Mouse (Mus musculus): ENCODE data around the gene Fam19a5. TPM values are rescaled to one million over a fixed set of nuclear protein-coding genes. Genes with fewer than 3 reads are reported as not detected.

The Fam19a5 gene
- polyA plus RNA-seq (2012) = not detected in 2 replicates

- Histone ChIP-seq H3K9me3 (ENCODE audit: control insufficient read depth, low read length) (no peaks in the 10 kb centered on the region), H3K27me3 (ENCODE audit: control insufficient read depth) (peaks cover 40% of the 10 kb centered on the region), H3K4me3 (replicated peaks) (no peak within 1 kb of the TSS), H3K4me1 (ENCODE audit: control insufficient read depth) (no peaks in the 10 kb centered on the region), H3K36me3 (ENCODE audit: control insufficient read depth) (no peaks in the 10 kb centered on the region)
- no peak for TF ChIP-seq GATA1 (IDR thresholded peaks at IDR 0.05; ENCODE audit: low read length)
- no peak for TF ChIP-seq TAL1 (IDR thresholded peaks at IDR 0.05; ENCODE audit: low read length)
Observed at GRCm38 (mm10) chr15:87543599-87544338, at the start of gene Fam19a5. Fam19a5 (plus strand) TSS chr15:87544299.

GRCm38 (mm10) chr15:87501737-87502136 lies 42.4 kb upstream of the Fam19a5 start:
- Histone ChIP-seq H3K9me3 (ENCODE audit: control insufficient read depth, low read length) (peaks cover 70% of the 10 kb centered on the region), H3K36me3 (ENCODE audit: control insufficient read depth) (no peaks in the 10 kb centered on the region), H3K4me1 (ENCODE audit: control insufficient read depth) (no peaks in the 10 kb centered on the region), H3K4me3 (replicated peaks) (no peak overlapping the region), H3K27me3 (ENCODE audit: control insufficient read depth) (no peaks in the 10 kb centered on the region)
- TF ChIP-seq TAL1 (IDR thresholded peaks at IDR 0.05; ENCODE audit: low read length) (no peak), GATA1 (IDR thresholded peaks at IDR 0.05; ENCODE audit: low read length) (no peak)

GRCm38 (mm10) chr15:87507349-87507748 lies 36.8 kb upstream of the Fam19a5 start:
- TF ChIP-seq GATA1 (IDR thresholded peaks at IDR 0.05; ENCODE audit: low read length) (no peak), TAL1 (IDR thresholded peaks at IDR 0.05; ENCODE audit: low read length) (no peak)
- peaks cover 85% of the 10 kb centered on the region for H3K9me3 ChIP-seq (ENCODE audit: control insufficient read depth, low read length)
- H3K4me1 ChIP-seq (ENCODE audit: control insufficient read depth) = no peaks in the 10 kb centered on the region
- no peak overlapping the region for H3K4me3 ChIP-seq (replicated peaks)
- H3K27me3 ChIP-seq (ENCODE audit: control insufficient read depth) = no peaks in the 10 kb centered on the region
- H3K36me3 ChIP-seq (ENCODE audit: control insufficient read depth) = no peaks in the 10 kb centered on the region

- H3K36me3 ChIP-seq (ENCODE audit: control insufficient read depth) = no peaks in the 10 kb centered on the region
- H3K4me3 ChIP-seq (replicated peaks) = no peak overlapping the region
- H3K27me3 ChIP-seq (ENCODE audit: control insufficient read depth) = no peaks in the 10 kb centered on the region
- H3K4me1 ChIP-seq (ENCODE audit: control insufficient read depth) = no peaks in the 10 kb centered on the region
- no peak for TF ChIP-seq TAL1 (IDR thresholded peaks at IDR 0.05; ENCODE audit: low read length)
- no peak for TF ChIP-seq GATA1 (IDR thresholded peaks at IDR 0.05; ENCODE audit: low read length)
- peaks cover 67% of the 10 kb centered on the region for H3K9me3 ChIP-seq (ENCODE audit: control insufficient read depth, low read length)
Observed at GRCm38 (mm10) chr15:87510886-87511285, 33.2 kb upstream of the Fam19a5 start.

GRCm38 (mm10) chr15:87518161-87518560 lies 25.9 kb upstream of the Fam19a5 start:
- Histone ChIP-seq H3K36me3 (ENCODE audit: control insufficient read depth) (no peaks in the 10 kb centered on the region), H3K4me1 (ENCODE audit: control insufficient read depth) (no peaks in the 10 kb centered on the region), H3K4me3 (replicated peaks) (no peak overlapping the region), H3K9me3 (ENCODE audit: control insufficient read depth, low read length) (peaks cover 18% of the 10 kb centered on the region), H3K27me3 (ENCODE audit: control insufficient read depth) (no peaks in the 10 kb centered on the region)
- TF ChIP-seq TAL1 (IDR thresholded peaks at IDR 0.05; ENCODE audit: low read length) (no peak), GATA1 (IDR thresholded peaks at IDR 0.05; ENCODE audit: low read length) (no peak)

- TF ChIP-seq TAL1 (IDR thresholded peaks at IDR 0.05; ENCODE audit: low read length) = no peak
- no peak for TF ChIP-seq GATA1 (IDR thresholded peaks at IDR 0.05; ENCODE audit: low read length)
- H3K9me3 ChIP-seq (ENCODE audit: control insufficient read depth, low read length) = peaks cover 35% of the 10 kb centered on the region
- no peak overlapping the region for H3K4me3 ChIP-seq (replicated peaks)
- H3K27me3 ChIP-seq (ENCODE audit: control insufficient read depth) = no peaks in the 10 kb centered on the region
- no peaks in the 10 kb centered on the region for H3K4me1 ChIP-seq (ENCODE audit: control insufficient read depth)
- no peaks in the 10 kb centered on the region for H3K36me3 ChIP-seq (ENCODE audit: control insufficient read depth)
Observed at GRCm38 (mm10) chr15:87529271-87529670, 14.8 kb upstream of the Fam19a5 start.

- H3K4me3 ChIP-seq (replicated peaks) = no peak overlapping the region
- no peaks in the 10 kb centered on the region for H3K4me1 ChIP-seq (ENCODE audit: control insufficient read depth)
- peaks cover 4% of the 10 kb centered on the region for H3K9me3 ChIP-seq (ENCODE audit: control insufficient read depth, low read length)
- no peak for TF ChIP-seq GATA1 (IDR thresholded peaks at IDR 0.05; ENCODE audit: low read length)
- no peak for TF ChIP-seq TAL1 (IDR thresholded peaks at IDR 0.05; ENCODE audit: low read length)
- peaks cover 40% of the 10 kb centered on the region for H3K27me3 ChIP-seq (ENCODE audit: control insufficient read depth)
- no peaks in the 10 kb centered on the region for H3K36me3 ChIP-seq (ENCODE audit: control insufficient read depth)
Observed at GRCm38 (mm10) chr15:87541656-87542055, 2.4 kb upstream of the Fam19a5 start.

- TF ChIP-seq GATA1 (IDR thresholded peaks at IDR 0.05; ENCODE audit: low read length) (no peak), TAL1 (IDR thresholded peaks at IDR 0.05; ENCODE audit: low read length) (no peak)
- Histone ChIP-seq H3K4me3 (replicated peaks) (no peak overlapping the region), H3K9me3 (ENCODE audit: control insufficient read depth, low read length) (0 out of 2 replicates have a peak, but pooled peaks cover 2% of the 10 kb centered on the region), H3K36me3 (ENCODE audit: control insufficient read depth) (no peaks in the 10 kb centered on the region), H3K4me1 (ENCODE audit: control insufficient read depth) (no peaks in the 10 kb centered on the region), H3K27me3 (ENCODE audit: control insufficient read depth) (peaks cover 40% of the 10 kb centered on the region)
Observed at GRCm38 (mm10) chr15:87544401-87545129, 466 bp downstream of the Fam19a5 start.

GRCm38 (mm10) chr15:87545130-87545642 lies 1.1 kb downstream of the Fam19a5 start:
- peaks cover 40% of the 10 kb centered on the region for H3K27me3 ChIP-seq (ENCODE audit: control insufficient read depth)
- TF ChIP-seq TAL1 (IDR thresholded peaks at IDR 0.05; ENCODE audit: low read length) (no peak), GATA1 (IDR thresholded peaks at IDR 0.05; ENCODE audit: low read length) (no peak)
- peaks cover 4% of the 10 kb centered on the region; the same call in 1 of the 2 replicates for H3K9me3 ChIP-seq (ENCODE audit: control insufficient read depth, low read length)
- no peak overlapping the region for H3K4me3 ChIP-seq (replicated peaks)
- H3K4me1 ChIP-seq (ENCODE audit: control insufficient read depth) = no peaks in the 10 kb centered on the region
- no peaks in the 10 kb centered on the region for H3K36me3 ChIP-seq (ENCODE audit: control insufficient read depth)

All from erythroblast, embryonic 14.5 days (primary cell).